Mouse (Mus musculus): Measurements from ENCODE around the gene Rcn3.

Rcn3 gene

DNA sequence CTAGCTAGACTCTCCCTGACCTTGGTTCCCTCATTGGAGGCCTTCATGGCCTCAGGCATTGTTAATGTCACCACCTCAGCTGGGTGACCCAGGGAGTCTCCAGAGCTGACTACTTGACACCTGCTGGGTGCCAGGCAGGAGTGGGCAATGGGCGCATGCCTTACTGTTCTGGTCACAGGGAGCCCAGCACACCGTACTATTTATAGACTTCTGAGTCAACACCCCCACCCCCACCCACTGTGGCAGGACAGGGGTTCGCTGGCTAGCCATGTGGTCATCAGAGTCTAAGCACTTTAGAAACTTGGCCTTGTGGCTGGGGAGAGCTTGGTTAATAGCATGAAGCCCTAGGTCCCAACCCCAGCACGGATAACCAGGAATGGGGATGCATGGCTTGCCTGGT lies 16.6 kb downstream of the Rcn3 start:
- in situ Hi-C loops (cut with MboI, MseI), result no loop called here

DNA sequence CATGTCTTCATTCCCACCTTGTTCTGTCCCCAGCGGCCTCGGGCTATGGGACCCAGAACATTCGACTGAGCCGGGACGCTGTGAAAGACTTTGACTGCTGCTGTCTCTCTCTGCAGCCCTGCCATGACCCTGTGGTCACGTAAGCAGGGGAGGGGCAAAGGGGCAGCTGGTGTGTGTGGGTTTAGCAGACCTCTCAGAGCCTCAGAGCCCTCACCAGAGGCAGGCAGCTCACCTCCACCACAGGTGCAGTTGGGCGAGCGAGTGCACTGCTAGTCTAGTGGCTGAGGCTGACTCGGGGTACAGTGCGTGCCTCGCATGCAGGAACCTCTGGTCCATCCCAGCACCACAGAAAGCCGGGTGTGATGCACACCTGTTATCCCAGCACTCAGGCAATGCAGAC lies 18.1 kb downstream of the Rcn3 start:
- in situ Hi-C loops (cut with MboI, MseI), result loop anchor here (5.0 kb wide), 1 partner anchor 37 kb away; no protein-coding TSS in a partner anchor

DNA sequence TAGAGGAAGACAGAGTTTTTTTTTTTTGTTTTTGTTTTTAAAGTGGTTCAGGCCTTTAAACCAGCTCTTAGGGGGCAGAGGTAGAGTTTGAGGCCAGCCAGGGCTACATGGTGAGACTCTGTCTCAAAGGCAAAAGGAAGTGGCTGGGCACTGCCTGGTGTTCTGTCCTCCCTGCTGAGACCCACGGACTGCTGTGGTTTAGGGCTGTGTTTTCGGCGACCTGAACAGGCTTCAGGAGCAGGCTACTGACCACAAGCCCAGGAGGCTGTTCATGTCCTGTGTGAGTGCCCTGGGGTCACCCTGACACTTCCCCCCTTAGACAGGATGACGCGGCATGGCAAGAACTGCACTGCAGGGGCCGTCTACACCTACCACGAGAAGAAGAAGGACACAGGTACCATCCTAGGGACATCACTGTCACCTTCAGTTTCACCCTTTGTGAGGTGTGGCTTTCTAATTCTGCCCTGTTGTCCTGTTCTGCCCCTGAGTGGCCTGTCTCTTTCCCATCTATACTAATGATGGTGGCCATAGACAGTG lies 18.8 kb downstream of the Rcn3 start:
- in situ Hi-C loops (cut with MboI, MseI), result loop anchor here (5.0 kb wide), 1 partner anchor 36 kb away; no protein-coding TSS in a partner anchor

DNA sequence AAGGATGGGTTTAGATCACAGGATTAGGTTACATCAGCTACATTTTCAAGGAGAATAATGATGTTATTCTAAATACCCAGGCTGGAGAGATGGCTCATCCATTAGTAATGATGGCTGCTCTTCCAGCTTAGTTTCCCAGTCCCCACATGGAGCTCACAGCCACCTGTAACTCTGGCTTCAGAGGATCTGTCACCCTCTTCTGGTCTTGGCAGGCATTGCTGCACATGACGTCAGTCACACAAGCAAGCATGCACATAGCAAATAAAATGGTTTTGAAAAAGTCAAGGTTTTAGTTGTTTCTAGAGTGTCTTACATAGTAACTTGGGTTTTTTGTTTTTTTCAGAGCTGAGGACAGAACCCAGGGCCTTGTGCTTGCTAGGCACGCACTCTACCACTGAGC lies 19.8 kb downstream of the Rcn3 start:
- in situ Hi-C loops (cut with MboI, MseI), result loop anchor here (5.0 kb wide), 1 partner anchor 35 kb away; no protein-coding TSS in a partner anchor

DNA sequence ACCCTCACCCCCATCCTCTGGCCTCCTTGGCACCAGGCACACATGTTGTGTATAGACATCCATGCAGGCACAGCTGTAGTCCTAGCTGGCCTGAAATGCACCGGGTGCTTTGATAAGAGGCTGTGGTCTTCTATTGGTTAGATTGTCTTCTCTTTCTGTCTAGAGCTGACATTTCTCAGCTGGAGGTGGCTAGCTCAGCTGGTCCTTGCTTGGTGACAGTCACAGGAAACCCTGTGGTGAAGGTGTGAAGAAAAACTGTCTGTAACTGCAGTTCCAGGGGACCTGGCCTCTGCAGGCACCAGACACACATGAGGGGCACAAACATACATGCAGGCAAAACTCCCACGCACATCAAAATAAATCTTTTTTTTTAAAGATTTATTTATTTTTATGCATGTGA lies 22.4 kb downstream of the Rcn3 start:
- in situ Hi-C loops (cut with MboI, MseI), result loop anchor here (5.0 kb wide), 1 partner anchor 32 kb away; no protein-coding TSS in a partner anchor

DNA sequence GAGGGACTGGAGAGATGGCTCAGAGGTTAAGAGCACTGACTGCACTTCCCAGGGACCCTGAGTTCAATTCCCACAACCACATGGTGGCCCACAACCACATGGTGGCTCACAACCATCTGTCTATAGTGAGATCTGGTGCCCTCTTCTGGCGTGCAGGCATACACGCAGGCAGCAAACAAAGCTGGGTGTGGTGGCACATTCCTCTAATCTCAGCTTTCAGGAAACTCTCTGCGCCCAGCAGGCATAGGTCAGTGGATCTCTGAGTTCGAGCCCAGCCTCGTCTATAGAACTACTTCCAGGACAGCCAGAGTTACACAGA lies 24.1 kb downstream of the Rcn3 start:
- in situ Hi-C loops (cut with MboI, MseI), result no loop called here

DNA sequence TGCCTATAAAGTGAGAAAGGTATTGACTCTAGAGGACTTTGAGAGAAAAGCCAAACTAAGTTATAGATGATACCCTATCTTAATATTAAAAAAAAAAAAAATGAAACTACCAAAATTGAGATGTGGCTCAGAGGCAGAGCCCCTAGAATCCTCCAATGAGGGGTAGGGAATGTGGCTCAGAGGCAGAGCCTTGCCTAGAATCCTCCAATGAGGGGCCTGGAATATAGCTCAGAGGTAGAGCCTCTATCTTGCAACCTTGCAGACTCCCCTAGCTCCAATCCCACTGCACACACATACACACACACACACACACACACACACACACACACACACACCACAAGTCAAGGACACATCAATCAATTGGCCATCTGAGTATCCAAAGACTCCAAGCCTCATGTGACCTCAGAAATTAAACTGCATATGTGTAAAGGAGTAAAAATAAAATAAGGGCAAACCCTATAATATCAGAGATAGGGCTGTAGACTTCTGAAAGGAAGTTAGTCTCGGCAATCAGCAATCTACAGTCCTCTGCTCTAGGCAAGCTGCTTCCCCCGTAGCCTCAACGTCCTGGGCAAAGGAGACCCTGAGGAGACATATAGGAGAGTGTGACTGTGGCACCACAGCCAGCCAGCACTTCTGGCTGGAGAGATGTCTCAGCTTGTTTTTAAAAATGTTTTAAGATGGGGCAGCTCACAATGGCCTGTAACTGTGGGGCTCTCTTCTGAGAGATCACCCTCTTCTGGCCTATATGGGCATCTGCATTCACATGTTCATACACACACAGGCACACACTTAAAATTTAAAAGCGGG lies 24.6 kb downstream of the Rcn3 start:
- in situ Hi-C loops (cut with MboI, MseI), result no loop called here

DNA sequence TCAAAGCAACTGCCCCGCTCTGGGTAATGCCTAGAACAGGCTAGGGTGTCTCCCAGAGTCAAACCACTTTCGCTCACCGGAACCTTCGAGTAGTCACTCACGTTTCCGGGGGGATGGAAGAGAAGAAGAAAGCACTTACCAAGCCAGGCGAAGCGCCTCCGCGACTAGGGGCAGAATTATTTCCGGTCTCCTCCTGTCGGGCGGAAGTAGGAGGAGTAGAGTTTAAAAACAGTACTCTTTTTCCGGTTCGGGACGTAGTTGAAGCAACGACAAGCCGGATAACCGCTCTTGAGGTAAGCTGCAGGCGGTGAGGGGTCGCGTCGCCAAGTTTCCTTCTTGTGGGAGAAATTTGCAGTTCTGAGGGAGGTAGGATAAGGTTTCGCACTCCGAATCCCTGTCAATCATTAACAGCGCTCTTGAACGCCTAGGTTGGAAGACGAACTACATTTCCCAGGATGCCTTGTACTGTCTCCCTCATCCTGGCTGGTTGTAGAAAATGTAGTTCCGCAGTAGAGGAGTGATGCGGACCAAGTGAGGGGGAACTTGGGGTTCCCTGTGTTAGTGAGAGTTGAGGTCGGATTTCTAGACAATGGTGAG lies 29.7 kb downstream of the Rcn3 start, which contains the start of the genes Nosip and Prrg2:
Nosip (plus strand) TSS at position 191 of the 597 bp plus-strand sequence.
Prrg2 (minus strand) TSS at position 439 of the 597 bp plus-strand sequence.
- in situ Hi-C loops (cut with MboI, MseI), result no loop called here

DNA sequence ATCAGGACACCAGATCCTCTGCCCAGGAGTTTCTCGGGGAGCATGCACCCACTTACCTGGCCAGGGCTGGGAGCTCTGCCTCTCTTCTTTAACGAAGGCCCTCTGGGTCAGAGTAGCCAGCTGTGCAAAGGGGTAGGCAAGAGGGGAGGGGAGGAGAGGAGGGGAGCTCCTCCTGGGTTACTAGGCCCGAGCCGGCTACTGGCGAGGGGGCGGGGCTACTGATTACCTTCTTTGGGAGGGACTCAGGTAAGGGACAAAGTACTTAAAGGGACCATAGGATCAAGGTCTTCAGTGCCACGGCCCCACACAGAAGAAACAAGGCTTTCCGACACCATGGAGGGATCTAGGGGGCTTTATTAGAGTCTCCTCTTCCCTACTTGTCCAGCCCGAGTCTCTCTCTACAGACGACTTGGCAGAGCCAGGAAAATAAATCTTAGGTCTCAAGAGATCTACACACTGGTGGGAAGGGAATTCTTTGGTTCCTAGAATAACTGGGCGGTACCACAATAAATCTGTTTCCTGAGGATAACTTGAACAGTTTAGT lies 30.4 kb downstream of the Rcn3 start:
- in situ Hi-C loops (cut with MboI, MseI), result no loop called here

DNA sequence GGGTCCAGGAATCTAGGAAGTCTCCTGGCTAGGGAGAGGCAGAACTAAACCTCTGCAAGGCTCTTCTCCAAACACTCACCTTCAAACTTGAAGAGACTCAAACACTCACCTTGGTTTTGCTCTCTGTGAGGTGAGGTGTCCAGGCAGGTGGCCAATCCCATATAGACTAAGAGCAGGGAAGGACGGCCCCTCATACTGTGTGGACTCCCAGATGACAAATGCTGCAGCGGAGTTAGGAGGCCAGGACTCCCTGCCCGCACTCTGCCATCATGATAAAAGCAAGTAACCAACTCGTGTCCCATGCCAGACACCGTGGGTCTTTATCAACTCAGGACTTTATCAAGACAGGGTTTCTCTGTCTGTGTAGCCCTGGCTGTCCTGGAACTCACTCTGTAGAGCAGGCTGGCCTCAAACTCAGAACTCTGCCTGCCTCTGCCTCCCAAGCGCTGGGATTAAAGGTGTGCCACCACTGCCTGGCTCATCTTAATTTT lies 31.3 kb downstream of the Rcn3 start:
- in situ Hi-C loops (cut with MboI, MseI), result no loop called here

DNA sequence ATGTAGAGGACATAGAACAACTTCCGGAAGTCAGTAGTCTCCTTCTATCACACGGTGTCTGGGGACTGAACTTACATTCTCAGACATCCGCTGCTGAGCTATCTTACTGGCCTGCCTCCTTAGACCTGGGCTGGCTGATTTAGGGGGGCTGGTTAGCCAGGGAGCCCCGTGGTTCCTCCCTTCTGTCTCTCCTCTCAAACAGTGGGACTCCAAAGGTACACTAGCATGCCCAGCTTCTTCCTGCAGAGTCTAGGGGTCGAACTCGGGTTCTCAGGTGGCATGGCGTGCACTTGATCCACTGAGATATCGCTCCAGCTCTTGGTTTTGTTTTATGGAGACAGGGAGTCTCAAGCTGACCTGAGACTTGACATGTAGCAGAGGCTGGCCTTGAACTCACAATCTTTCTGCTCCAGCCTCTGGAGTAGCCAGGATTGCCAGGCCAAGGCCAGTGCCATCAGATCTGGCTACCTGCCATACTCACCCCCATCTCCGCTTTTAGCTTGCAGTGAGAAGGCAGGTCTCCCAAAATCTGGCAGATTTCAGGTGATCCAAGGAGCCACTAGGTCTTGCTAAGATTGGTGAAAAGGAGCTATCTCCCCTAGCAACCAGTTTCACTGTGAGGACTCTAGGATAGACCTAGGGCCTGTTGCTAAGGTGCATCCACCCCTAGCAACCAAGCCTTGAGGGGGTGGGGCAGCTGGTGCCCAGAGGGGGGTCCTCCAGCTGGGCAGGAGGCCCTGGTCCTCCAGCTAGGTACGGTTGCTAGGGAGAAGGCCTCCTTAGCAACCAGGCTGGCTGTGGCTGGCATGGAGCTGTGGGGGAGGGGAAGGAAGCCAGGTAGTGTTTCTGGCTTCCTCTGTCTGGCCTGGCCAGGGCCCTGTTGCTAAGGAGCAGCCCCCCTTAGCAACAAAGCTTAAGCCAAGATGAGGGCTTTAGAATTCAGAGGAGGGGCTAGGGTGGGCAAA lies 33.1 kb downstream of the Rcn3 start:
- in situ Hi-C loops (cut with MboI, MseI), result no loop called here

DNA sequence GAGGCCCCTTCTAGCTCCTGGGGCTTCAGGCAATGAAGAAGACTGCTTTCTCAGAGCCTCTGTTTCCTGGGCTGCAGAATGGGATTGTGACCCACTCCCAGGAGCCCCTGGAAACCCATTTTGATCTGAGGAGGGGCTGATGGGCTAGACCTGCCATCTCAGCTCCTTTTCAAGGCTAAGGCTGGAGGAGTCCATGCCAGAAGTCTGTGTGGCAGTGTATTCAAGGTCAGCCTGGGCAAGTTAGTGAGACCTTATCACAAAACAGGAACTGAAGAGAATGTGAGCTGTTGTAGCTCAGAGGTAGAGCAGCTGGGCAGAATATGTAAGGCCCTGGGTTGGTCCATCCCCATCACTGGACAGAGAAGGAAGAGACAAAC lies 35.1 kb downstream of the Rcn3 start:
- in situ Hi-C loops (cut with MboI, MseI), result no loop called here

DNA sequence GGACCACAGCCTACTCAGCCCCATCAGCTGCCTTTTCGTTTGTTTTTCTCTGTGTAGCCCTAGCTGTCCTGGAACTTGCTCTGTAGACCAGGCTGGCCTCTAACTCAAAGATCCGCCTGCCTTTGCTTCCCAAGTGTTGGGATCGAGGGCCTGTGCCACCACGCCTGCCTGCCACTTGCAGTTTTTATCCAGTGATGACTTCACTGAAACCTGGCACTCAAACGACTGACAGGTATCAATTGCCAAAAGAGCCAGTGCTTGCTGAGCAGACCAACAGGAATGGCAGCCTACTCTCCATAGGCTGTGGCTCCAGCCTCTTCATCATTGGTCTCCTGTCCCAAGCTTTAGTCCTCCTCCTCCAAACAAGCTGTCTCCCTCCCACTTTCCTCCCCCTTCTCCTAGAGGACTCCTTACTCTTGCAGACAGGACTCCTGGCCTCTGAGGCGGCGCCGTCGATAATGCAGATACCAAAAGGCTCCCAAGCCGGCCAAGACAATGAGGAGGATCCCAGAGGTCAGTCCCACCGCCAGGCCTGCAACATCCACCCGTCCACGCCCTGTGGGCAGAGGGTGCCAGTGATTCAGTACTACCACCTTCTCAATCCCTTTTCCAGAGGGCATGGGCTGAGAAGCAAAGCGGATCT lies 35.6 kb downstream of the Rcn3 start:
- in situ Hi-C loops (cut with MboI, MseI), result no loop called here

DNA sequence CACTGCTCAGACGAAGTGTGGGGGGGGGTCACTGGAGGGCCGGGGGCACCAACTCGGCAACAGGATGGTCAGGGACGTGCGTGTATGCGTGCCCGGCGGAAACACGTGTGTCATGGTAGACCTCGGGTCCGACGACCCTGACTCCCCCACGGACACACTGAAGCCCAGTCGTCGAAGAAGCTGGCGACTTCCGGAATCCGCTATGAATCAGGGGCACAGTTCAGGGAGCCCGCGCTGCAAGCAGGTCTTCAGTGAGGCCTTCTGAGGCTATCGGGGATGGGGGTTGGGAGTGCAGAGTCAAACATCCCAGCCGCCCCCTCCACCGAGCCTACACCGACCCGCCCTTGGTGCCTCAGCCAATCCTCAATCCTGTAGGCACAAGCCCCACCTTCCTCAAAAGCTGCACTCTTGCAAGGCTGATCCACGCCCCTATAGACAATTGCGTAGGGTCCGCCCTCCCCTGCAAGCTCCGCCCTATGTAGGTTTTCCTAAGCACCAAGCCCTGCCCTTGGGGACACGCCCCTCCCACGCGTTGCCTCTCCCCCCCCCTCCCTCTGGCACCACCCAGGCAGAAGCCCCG lies 38.0 kb downstream of the Rcn3 start:
- in situ Hi-C loops (cut with MboI, MseI), result no loop called here

DNA sequence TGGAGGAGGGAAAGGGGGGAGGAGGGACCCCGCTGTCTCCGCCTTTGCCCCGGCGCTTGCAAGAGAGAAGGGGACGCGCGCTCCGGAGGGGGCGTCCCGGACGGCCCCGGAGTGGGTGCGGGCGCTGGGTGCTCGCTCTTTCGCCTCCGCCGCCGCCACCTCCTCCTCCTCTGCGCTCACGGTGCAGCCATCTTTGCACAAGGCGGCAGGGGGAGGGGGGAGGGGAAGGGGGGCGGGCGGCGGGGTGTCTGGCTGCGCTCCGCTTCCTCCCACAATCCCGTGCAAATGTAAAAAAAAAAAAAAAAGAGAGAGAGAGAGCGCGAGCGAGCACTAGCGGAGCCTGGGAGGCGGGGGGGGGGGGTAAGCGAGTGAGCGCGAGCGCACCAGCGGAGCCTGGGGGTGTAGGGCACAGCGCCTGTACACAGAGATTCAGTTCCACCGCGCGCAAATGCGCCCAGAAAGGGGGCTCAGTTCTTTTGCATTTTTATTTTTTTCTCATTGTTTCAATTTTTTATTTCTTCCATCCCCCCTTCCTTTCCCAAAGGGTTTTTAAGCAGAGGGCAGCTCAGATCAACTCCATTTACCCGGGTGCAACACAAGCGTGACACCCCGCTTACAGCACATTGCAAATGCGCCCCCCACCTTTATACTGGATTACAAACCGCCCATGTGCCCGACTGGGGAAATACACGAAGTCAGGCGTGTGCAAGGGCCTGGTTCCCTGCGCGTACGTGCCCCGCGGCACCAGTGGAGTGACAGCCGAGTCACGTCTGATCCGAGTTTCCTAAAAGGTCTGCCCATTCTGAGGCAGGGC lies 38.7 kb downstream of the Rcn3 start:
- in situ Hi-C loops (cut with MboI, MseI), result no loop called here

DNA sequence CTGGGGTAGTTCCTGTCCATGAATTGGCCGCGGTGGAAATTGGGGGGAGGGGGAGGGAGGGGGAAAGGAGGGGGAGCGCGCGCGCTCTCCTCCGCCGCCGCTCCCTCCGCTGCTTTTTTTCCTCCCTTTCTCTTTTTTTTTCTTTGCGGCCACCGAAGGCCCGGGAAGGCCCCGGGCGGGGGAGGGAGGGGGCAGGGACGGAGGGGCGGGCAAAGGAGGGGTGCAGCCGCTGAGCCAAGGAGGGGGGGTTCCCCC lies 39.2 kb downstream of the Rcn3 start, which contains the start of gene Prr12:
Prr12 (minus strand) TSS at position 20 of the 255 bp plus-strand sequence.
- in situ Hi-C loops (cut with MboI, MseI), result no loop called here

DNA sequence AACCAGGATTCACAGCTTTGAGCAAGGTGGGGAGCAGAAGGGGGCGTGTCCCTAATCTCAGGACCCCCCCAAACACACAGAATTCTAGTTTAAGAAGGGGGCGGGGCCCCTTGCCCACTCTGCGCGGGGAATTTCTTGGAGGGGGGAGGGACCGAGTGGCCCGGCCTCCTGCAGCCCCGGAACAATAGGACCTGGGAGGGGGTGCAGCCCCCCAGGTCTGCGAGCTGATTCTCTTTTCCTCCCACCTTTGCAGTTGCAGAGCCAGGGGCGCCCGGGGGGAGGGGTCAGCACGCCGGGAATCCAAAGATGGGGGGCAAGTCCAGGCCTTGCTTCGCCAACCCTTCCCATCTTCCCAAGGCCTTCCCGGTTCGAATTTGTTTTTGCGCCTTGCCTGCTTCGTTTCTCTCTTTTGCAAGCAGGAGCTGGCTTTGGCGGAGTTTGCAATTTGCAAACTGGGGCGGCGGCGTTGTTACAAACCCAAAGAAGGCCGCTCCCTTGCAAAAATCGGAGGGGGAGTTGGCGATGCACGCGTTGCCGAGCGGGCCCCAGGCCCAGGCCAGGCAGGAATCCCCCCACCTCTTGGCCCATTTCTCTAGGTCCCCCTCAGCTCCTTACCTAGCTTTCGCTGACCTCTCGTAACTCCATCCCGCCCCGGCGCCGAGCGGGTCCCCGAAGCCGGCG lies 39.7 kb downstream of the Rcn3 start:
- in situ Hi-C loops (cut with MboI, MseI), result no loop called here

DNA sequence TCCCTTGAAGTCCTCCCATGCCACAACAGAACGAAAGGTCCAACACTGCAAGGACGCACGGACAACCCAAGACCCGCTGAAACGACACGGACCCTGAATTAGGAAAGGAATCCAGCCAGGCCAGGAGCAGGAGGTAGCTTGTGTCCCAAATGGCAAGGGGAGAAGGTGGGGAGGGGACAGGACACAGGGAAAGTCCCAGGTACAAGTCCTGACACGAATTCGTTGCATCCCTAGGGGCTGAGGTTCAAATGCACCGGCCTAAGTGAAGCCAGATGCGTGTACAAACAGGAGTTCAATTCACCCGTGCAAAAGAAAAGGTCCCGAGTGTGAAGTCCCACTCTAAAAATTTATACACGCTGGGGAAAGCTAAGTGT lies 40.4 kb downstream of the Rcn3 start:
- in situ Hi-C loops (cut with MboI, MseI), result no loop called here

DNA sequence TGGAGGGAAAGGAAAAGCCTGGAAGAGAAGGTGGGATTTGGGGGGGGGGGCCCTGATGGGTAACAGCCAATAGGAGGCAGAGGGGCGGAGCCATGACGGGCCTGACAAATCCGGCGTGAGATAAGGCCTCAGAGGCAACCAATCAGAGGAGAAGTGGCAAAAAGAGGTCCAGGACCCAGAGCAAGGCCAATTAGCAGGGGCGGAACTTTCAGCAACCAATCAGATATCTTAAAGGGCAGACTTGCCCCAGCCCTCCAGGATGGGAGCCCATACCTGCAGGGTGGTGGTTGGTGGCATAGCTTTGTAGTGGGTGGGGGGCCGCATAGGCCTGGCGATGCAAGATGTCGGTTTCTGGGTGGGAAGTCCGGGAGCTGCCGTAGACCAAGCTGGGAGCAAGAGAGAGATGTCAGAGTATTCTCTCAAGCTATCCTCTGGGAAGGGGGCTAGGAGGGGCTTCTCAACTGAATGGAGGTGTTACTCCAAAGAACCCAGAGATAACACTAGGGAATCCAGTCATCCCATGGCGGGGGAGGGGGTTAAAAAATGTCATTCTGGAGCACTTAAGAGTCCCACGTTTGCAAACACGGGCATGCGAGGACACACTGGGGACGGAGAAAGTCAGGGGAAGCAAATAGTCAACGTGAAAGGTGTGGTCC lies 40.9 kb downstream of the Rcn3 start:
- in situ Hi-C loops (cut with MboI, MseI), result no loop called here

Data from regulatory T cell (primary cell).